Mouse (Mus musculus) ovary, postnatal 36 days (tissue): Measurements from ENCODE around the gene Msrb1.
"Not testable (repeated sequence)": the region's sequence is repeated elsewhere in the genome, so short reads cannot be mapped to it uniquely, and the experiment has no call there.

Source experiments
- DNase-seq: peaks from one replicate; pipeline ENCODE4 v3.0.0; 2022; ENCODE audit warnings: low spot score, mixed read lengths

The Msrb1 gene

DNA sequence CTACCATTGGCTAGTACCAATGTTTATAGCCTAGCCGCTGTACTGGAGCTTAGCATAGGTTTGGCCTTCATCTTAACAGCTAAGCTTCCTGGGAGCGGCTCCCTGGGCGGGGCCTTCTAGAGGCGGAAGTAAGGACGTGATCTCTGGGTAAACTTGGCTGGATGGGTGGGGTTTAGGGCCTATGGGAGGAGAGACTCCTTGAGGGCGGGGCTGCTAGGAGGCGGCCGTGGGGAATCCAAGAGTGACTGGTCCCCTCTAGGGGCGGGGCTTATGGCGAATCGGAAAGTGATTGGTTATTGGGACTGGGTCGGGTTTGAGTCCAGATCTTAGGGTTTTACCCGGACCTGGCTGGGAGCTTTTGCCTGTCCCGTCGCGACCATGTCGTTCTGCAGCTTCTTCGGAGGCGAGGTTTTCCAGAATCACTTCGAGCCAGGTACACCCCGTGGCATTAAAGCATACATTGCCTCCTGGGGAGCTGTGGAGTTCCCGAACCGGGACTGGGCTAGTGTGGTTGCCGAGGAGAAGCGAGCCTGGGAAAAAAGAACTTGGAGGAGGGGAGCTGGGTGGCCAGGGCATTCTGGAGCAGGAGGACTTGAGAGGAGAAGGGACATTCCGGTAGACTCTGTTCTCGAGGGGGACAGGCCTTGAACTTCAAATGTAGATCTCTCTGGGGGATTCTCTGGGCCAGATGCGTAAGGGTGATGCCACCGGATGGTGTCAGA lies at the start of gene Msrb1:
Gene Msrb1, plus strand, starts transcription at position 313 of the 722 bp plus-strand sequence.
- DNase-seq = peak; percentile 92

DNA sequence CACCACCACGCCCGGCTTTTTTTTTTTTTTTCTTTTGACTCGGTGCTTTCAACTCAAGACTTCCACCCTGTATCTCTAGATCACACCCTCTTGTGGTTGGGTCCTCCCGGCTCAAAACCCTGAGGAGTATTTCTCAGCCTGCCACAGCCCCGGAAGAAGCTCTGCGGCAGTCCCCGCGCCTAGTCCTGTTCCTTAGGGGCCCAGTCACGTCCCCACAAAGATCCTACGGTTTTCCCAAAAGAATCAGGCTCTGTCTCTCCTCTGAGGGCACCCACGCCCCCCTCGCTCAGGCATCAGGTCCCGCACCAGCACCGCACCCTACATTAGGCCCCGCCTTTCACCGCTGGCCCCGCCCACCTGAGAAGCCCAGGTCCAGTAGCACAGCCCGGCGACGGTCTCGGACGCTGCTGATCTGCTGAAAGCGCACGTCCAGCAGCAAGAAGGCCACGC lies 49.3 kb upstream of the Msrb1 start:
- peak; percentile 63 for DNase-seq

DNA sequence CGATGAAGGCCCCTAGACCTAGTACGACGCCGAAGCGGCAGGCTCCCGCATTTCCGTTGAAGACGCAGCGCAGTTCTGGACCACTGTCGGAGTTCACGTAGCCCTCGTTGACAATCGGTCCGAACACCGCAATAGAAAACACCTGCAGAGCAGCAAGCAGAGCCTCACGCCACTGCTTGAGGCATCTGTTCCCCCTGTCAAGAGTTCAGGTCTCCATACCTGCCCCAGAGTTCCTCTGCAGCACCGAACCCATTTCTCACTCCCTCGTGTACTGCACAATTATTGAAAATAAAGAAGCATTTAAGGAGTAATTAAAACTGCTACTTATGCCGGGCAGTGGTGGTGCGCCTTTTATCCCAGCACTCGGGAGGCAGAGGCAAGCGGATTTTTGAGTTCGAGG lies 48.8 kb upstream of the Msrb1 start:
- DNase-seq = no peak

DNA sequence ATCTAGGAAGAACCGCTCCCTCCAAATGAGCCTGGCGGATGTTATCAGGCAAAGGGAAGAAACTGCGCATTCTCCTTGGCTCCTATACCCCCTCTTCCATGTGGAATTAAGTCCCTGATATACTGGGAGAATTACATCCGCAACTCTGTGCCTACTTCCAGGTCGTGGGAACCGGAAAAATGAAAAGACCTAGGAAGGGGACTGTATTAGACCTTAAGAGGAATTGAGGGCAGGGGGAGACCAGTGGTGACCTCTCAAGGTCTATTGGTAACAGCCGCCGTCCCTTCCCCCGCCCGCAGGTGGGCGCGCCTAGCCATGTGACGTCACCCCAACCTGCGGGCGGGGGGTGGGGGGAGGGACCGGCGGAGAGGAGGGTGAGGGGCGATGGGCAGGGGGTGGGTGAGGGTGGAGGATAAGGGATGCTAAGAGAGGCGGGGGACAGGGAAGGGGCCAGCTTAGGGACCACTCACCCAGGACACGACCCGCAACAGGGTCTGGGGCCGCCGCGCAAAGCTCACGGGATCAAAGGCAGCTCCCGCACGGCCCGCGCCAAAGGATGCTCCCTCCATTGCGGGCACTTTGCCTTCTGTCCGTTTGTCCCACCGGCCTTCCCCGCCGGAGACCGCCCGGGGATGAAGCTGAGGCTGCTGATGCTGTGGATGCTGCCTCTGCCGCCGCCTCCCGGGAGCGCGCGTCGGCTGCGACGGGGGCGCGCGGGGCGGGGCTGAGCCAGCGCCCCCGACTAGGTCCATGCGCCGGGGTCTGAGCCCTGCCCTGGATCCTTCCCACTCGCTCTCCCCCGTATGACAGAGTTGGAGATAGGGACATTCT lies 47.0 kb upstream of the Msrb1 start, which contains the start of gene Syngr3:
Gene Syngr3, minus strand, starts transcription at position 705 of the 831 bp plus-strand sequence.
- no peak for DNase-seq

DNA sequence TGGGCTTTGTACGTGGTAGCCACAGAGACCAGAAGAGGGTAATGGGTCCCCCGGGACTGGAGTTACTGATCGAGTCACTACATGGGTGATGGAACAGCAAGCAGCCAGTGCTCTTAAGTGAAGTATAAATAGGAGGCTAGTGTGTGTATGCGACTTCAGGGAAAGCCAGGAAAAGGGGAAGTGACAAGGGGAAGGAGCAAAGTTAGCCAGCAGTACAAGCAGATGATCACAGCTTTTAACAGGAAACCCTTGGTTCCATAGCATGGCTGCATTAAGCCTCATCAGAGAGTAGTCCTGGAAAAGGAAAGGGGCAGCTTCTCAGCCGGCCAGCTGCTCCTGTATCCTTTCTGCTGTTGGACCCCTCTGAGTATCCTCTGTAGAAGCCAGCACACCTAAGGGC lies 44.1 kb upstream of the Msrb1 start:
- no peak for DNase-seq

DNA sequence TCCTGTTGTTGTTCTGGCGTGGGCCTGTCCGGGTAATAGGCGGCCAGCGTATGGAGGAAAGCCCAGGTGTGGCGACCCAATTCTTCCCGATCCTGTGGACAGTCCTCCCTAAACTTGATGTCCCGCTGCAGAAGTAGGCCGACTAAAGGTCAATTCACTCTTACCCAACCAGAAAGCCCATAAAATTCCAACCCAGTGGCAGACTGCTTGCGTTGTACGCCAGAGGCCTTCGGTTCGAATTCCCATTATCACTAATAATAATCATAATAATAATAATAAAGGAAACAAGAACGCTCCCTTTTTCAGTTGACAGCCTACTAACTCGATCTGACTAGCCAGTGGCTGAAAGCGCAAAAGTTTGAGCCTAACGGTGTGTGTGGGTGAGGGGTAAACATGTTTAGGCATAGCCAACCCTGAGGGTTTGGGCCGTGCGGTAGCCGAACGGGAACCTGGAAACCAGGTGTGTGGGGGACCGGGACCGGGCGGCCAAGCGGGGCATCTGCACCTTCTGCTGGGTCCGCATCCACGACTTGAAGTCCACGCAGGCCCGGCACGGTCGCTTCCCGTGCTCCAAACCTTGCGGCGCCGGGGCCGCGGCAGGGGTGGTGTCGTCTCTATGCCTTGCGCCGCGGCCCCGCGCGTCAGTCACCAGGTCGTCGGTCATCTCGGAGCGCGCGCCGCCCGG lies 41.0 kb upstream of the Msrb1 start:
- DNase-seq = no peak

DNA sequence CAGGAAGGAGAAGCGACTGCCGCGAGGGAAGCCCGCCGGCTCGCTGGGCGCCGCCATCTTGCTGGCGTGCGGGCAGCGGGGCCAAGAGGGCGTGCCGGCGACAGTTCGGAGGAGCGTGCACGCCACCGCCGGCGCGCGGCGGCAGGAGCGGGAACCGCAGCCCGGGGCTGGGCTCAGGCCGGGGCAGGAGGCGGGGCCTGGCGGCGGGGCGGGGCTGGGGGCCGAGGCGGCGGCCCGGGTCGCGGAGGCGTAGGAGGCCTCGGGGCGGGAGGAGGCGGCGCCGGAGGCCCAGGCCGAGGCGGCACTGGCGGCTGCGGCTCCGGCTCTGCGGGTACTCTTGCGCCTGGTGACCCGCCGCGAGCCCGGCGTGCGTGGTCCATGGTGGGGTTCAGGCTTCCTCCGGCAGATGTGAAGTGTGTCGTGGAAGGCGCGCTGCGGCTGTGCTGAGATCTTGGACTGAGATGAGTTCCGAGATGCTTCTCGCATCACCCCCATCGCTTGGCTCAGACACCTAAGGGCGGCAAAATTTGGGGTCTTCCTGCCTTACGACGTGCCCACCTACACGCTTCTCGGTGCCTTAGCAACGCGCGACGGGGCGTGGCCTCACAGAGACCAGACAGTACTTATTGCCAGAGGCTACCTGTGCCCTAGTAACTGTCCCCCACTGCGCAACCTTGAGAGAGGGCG lies 40.3 kb upstream of the Msrb1 start, which contains the start of the genes Gfer and Noxo1:
Gene Gfer, minus strand, starts transcription at position 146 of the 687 bp plus-strand sequence.
Gene Noxo1, plus strand, starts transcription at position 224 of the 687 bp plus-strand sequence.
- DNase-seq = peak; percentile 93

DNA sequence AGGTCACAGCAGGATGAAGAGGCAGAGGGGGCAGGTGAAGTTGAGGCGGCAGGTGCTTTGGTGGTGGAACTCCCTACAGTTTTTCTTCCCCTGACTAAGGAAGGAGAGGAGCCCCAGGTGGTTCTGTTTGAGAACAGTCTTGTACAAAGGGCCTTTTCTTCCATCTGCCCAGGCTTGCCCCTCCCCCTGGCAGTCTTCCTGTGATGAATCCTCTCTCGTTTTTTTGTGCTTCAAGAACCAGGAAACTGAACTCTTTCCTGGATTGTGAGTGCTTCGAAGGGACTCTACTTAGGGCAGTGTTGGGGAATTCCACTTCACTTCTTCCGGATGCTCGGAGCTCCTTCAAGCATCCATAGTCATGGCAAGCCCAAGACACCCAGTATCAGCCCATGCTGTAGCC lies 38.5 kb upstream of the Msrb1 start:
- no peak for DNase-seq

DNA sequence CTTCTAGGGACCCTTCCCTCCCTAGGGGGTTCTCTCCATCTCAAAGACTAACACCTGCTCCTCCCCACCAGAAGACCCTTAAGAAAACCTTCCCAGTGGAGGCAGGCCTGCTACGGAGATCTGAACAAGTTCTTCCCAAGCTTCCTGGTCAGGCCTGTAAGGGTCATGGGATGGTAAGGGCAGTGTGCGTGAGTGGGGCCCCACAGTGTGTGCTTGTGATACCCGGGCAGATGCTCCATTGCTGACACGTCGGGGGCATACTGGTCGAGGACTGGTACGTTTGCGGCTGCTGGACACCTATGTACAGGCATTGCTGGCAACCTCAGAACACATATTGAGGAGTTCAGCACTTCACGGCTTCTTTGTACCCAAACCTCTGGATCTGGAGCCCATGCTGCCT lies 37.7 kb upstream of the Msrb1 start:
- DNase-seq = no peak

DNA sequence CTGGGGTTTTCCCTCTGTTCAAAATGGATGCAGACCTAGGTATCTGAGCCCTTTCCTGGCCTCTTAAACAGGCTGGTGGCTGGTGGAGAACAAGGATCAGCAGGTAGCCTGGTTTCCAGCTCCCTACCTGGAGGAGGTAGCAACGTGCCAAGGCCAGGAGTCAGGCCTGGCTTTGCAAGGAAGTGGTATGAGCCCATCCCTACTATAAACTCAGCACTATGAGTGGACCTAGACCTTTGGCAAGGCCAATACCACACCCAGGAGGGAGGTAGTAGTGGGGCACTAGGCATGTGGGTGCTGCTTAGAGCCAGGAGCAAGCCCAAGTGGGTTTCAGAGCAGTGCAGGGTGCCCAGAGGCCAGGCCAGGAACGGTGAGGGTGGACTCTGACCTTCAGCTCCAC lies 37.0 kb upstream of the Msrb1 start:
- no peak for DNase-seq

DNA sequence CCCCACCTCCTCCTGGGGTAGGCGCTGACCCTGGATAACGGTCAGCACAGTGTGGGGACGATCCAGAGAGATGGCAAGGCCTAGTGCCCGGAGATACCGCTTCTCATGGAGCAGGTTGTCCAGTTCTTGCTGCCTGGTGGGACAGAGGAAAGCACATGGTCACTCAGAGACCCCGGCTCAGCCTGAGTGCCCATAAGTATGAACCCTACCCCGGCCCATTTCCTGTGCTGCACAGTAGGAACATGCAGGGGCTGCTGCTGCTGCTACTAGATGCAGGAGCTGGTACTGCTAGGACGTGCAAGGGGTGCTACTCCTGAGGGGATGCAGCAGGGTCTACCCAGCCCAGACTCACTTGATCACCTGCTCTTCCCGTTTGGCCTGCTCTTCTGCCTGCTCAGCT lies 35.2 kb upstream of the Msrb1 start:
- no peak for DNase-seq

DNA sequence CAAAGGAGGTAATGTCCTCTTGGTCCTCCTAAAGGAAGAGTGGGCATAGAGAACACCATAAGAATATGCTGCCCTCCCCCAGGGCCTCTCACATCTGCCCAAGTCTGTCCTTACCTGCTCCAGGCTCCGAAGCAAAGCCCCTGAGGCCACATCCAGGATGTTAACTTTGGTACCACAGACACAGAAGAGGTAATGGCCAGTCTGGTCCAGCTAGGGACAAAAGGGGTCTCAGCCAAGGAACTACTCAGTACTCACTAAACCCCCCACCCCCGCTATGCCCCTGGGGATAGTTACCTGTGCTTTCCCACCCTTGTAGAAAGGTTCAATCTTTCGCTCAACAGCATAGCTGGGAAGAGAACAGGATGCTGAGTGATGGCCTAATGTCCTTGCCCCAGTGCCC lies 30.6 kb upstream of the Msrb1 start:
- no peak for DNase-seq

DNA sequence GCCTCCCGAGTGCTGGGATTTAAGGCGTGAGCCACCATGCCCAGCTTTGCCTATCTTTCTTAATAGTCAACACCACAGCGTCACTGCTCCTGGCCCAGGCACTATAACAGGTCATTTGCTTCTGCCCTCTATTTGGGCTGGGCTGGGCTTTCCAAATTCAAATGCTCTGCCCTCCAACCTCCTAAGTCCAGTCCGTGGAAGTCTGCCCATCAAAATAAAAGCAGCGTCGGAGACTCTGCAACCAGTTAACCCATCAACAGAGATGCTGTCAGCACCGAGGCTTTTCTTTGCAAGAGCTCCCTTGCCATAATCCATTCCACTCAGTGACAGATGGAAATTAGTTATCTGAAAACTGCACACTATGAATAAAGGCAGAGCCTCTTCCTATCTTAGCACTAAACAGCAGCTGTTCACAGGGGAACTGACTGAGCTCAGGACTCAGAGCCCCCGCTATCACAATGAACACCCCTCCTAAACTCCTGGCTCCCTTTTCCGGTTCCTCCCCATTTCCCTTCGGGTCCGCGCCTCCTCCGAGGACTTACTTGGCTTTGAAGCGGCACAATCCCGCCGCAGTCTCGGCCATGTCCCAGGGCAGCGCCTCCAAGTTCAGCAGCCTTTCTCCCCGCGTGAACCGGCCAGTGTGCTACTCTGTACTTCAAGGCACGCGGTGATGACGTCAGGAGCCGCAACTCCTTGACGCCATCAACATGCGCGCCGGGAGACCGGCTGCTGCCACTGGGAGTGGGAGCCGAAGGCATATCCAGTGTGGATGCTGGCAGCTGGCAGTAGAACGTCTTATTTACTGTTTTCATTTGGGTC lies 29.3 kb upstream of the Msrb1 start, which contains the start of gene Tbl3:
Gene Tbl3, minus strand, starts transcription at position 679 of the 819 bp plus-strand sequence.
- DNase-seq = peak; percentile 90

DNA sequence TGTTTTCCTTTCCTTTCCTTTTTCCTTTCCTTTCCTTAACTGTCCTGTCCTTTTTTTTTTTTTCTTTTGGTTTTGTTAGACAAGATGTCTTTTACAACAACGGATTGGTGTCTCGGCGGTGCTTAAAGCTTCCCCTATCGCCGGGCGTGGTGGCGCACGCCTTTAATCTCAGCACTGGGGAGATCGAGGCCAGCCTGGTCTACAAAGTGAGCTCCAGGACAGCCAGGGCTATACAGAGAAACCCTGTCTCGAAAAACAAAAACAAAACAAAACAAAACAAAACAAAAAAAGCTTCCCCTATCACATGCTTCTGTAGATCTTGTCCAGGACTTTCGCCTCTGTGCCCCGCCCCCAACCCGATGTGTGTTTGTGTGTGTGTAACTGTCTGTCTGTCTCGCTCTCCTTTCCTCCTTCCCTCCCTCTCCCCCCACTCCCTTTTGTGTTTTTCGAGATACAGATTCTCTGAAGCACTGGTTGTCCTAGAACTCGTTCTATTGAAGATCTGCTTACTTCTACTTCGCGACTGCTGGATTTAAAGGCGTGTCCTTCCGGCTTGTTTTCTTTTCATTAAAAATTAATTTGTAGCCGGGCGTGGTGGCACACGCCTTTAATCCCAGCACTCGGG lies 28.5 kb upstream of the Msrb1 start:
- DNase-seq = no peak

DNA sequence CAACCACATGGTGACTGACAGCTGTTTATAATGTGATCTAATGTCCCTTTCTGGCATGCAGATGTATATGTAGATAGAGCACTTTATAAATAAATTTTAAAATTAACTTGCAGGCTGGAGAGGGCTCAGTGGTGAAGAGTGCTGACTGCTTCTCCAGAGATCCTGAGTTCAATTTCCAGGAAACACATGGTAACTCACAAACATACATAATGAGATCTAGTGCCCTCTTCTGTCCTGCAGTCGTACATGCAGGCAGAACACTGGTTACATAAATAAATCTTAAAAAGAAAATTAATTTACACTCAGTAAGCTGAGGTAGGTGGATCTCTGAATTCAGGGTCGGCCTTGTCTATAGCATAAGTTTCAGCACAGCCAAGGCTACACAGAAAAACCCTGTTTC lies 27.8 kb upstream of the Msrb1 start:
- DNase-seq = no peak

DNA sequence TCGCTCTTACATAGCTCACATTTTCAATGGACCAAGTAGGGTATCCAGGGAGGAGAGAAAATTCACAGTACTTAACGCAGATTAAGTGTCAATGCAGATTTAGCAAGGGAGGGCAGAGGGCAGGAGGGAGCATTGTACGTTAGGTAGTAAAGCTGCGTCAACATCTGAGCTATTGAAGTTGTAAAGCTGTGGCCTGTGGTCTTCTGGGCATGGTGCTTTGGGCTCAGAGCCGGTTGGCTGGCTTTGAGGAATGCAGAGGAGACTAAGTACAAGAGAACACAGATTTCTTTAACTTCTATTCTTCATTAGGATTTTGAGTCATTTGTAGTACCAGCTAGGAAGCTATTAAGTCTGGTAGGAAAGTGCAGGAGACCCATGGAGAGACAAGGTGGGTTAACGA lies 20.9 kb upstream of the Msrb1 start:
- no peak for DNase-seq

DNA sequence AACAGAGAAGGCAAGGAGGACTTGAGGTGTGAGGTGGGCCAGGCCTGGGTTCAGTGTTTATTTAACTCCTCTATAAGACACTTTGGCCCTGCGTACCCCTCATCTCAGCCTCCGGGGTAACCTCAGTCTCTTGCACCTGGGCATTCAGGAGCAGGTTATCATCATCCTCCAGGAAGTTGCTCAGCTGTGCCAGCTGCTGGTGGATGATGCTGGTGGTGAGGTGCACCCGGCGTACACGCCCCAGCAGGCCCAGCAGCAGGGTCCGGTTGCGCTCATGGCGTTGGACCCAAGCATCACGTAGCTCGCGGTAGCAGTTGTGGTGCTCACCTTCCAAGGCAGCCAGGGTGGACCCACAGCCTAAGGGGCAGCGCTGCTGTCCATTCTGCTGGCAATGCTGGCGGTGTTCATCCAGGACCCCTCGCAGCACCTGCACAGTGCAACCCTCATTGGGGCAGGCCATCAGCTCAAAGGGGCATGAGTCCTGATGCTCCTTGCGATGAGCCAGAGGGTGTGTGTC lies 20.2 kb upstream of the Msrb1 start:
- DNase-seq = no peak

DNA sequence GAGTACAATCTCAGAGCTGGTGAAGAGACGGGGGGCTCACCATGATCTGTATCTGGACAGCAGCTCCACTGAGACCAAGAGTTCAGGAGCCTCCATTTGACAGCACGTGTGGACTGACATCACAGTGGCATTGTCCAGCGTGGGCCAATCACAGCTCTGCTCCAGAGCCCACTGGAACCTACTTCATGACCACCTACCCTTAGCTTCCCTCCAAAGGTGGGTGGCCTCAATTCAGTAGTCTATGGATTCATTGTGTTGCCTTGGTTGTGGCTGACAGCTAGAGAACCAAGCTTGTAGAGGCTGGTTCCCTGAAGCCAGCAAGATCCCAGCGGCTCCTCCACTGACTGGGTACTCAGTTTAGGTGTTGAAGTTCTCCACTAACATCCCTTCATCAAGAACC lies 18.5 kb upstream of the Msrb1 start, which contains the start of the genes Rnf151 and Rps2:
Gene Rnf151, minus strand, starts transcription at position 121 of the 400 bp plus-strand sequence.
Gene Rps2, plus strand, starts transcription at position 174 of the 400 bp plus-strand sequence.
- no peak for DNase-seq

DNA sequence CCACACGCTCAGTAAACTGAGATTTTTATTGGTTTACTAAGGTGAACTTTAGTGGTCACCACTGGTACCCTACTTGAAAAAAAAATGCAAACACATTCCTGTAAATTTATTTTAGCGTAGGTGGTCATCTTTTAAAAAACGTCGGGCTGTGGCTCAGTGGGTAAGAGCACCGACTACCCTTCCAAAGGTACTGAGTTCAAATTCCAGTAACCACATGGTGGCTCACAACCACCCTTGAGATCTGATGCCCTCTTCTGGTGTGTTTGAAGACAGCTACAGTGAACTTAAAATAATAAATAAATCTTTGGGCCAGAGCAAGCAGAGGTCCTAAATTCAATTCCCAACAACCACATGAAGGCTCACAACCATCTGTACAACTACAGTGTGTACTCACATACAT lies 17.5 kb upstream of the Msrb1 start:
- DNase-seq = not testable (repeated sequence)
